Mouse (Mus musculus) 3134 (cell line): ENCODE measurements around the gene Nhsl1.
A peak's percentile ranks its signal among the peaks of the same experiment; 100 is the strongest.

Source experiments
- DNase-seq: peaks from one replicate; pipeline ENCODE4 v3.0.0-alpha.2; 2011; ENCODE audit warnings: low spot score; ENCODE audit not compliant: insufficient read length; ENCODE audit errors: extremely low read depth

Gene Nhsl1

GRCm38 (mm10) chr10:18318916-18319481 is at the start of gene Nhsl1:
Nhsl1 (plus strand) TSS chr10:18318985.
- peak; percentile 60 for DNase-seq

- no peak for DNase-seq
Observed at GRCm38 (mm10) chr10:18276090-18276734, 42.6 kb upstream of the Nhsl1 start.

DNA sequence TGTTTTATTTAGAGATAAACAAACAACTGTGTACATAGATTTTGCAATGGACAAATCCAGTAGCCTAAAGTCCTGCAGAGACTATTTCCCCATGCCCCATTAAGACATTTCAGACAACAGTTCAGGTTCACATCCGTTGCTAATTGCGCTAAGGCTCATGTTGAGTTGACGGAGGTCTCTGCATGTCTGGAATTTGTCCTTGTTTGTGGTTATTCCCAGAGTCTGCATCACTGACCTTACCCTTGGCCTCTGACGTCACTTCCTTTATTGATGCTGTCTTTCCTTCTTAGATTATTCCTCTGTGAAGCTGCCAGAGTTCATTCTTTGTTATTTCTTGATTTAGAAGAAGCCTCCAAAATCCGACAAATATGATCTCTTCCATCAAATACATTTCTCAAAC is 34.8 kb upstream of the Nhsl1 start:
- no peak for DNase-seq

- no peak for DNase-seq
Observed at GRCm38 (mm10) chr10:18289512-18289911, 29.3 kb upstream of the Nhsl1 start.

GRCm38 (mm10) chr10:18305106-18305505 is 13.7 kb upstream of the Nhsl1 start:
- DNase-seq: peak; percentile 44

DNA sequence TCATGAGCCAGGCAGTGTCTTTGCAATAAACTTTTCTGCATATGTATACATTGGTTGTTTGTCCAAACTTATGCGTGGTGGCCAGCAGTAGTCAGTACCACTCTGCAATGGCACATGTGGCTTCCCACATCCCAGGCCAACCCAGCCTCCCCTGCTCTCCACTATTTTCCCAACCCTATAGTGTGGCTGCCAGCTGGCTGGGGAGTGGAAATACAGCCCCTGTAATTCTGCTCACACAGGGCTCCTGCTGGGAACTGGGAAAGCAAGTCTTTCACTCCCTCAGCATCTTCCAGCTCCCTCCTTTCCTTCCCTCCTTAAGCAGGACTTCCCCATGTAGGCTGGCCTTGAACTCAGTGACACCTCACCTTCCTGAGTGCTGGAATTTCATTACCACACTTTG is 3.7 kb upstream of the Nhsl1 start:
- no peak for DNase-seq

GRCm38 (mm10) chr10:18317521-18317920 is 1.3 kb upstream of the Nhsl1 start:
- no peak for DNase-seq

DNA sequence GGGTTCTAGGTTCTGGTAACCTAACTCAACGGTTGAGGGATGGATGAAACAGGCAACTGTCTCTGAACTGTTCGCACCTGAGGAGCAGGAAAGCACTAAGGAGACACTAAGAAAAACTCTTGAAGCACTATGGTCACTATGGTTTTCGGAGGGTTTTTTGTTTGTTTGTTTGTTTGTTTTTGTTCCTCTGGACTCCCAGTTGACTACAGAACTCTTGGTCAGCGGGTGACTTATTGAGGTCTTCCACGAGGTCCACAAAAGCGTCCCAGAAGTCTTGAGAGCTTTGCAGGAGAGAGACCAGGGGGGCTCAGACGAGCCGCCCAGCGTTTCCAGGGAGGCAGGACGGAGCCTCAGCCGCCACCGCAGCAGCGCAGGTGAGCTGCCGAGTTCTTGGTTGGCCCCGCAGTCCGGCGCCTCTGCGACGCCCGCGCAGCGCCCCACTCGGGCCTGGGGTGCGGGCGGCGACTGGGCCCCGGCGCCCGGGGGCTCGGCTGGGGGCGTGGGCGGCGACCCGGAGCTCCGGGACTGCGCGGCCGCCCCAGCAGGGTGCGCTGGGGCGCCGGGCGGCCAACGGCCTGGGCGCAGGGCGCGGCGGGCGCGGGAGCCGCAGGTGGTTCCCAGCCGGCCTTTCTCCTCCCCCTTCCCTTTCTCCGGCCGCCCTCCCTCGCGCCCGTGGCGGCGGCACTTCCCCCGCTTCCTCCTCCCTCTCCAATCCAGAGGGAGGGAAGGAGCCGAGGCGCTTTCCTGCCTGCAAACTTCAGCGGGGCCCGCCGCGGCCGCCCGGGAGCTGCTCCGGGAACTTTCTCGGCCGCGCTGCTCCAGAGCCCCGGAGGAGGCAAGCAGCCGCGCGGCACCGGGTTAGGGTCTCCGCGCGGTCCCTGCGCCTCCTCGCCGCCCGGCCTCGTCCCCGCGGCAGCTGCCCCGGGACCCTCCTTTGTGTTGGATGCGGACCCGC is 547 bp upstream of the Nhsl1 start:
- DNase-seq: peak; percentile 49

DNA sequence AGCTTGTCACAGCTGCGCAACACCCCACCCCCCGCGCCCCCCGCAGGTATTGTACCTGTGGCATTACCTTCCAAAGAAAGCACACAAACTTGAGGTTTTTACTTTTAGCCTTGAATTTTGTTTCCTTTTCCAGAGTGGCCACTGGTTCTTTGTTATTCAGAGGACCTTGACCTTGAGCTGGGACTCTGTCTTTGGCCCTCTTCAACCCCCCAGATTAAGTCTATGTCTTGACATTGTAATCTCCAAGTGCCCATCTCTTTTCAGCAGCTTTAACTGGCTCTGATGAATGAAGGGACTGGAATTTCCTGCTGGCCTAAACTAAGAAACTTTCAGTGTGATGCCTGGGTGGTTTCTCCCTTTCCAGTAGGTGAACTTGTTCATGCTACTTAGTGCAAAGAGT is 906 bp downstream of the Nhsl1 start:
- no peak for DNase-seq

- DNase-seq: no peak
Observed at GRCm38 (mm10) chr10:18321861-18322260, 3.1 kb downstream of the Nhsl1 start.

DNA sequence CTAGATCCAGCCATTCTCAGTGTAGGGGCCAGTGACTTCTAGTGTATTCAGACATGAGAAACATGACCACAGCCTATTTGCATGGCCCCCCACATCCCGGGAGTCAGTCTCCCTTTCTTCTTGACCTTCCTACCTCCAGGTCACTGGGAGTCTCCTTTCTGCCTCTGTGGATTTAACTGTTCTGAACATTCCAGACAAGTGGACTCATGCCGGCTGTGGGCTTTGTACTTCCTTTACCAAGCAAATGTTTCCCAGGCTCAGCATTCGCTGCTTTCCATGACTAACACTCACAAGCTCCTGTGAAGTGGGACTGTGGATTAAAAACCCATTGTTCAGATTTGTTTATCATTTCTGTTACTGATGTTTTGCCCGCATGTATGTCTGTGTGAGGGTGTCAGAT is 4.9 kb downstream of the Nhsl1 start:
- peak; percentile 48 for DNase-seq

DNA sequence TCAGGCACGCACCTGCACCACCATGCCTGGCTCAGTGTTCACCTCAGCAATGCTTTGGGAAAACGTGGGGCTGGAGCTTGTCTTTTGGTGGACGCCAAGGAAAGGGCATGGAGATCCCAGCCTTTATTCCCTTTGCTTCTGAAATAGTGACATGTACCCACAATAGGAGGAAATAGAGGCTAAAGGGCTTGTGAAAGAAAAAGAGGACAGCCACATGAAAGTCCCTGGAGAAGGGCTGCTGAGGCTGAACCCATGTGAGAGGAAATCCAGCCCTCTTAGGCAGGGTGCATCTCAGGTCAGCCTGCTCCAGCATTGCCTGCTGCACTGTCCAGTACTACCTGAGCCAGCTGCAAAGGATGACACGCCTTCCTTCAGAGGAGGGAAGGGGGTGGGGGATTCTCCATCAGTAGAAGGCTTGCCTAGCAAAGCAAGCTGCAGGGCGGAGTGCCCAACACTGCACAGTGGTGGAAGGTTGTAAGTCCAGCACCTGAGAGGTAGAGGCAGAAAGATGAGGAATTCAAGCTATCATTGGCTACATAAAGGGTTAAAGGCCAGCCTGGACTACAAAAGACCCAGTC is 9.6 kb downstream of the Nhsl1 start:
- DNase-seq: no peak

DNA sequence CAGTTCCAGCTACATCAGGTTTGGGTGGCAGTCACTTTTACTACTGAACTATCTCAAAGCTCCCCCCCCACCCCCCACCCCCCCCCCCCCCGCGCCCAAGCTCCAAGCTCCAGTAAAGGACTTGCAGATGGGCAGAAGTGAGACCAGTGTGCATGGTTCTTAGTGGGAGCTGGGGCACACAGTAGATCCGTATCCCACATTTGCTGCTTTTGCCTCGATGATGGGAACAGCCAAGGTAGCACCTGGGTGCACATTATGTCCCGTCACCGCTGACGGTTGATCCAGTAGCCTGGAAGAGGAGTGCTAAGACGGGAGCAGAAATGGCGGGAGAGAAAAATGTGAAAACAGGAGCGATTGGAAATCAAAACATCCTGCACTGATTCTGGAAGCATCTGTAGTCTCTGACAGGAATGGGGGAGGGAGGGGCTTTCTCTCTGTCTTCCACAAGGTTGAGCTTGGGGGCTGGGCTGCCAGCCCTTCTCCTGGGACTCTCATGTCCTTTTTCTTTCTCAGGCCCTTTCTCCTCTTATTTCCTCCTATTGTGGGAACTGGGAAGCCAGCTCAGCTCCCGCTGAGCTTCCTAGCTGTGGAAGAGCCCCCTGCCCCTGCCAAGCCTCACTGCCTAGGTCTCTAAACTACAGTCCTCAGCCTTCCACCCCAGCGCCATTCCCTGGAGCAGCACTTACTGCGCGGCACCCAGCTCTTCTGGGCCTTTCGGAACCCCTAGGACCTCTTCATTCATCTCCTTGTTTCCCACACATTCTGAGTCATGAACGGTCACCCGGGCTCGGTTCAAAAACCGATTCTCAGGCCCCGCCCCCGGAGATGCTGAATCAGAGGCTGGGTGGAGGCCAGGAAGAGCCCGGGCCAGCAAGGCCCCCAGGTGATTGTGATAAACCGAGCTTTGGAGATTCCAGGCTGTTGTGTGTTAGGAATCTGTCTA is 10.6 kb downstream of the Nhsl1 start:
- DNase-seq: peak; percentile 79

GRCm38 (mm10) chr10:18330445-18330844 is 11.7 kb downstream of the Nhsl1 start:
- DNase-seq: no peak

- no peak for DNase-seq
Observed at GRCm38 (mm10) chr10:18333575-18333974, 14.8 kb downstream of the Nhsl1 start.

DNA sequence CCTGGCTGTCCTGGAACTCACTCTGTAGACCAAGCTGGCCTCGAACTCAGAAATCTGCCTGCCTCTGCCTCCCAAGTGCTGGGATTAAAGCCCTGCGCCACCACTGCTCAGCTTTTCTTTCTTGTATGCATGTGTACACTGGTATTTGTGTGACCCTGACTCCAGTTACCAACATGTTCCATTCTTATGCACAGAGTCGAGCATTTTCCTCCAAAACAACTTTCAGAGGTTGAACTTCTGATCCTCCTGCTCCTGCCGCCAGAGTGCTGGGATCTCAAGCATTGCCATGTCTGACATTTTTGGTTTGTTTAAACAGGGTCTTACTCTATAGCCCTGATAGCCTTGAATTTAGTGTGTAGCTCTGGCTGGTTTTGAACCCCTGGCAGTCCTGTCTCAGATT is 15.4 kb downstream of the Nhsl1 start:
- DNase-seq: no peak

DNA sequence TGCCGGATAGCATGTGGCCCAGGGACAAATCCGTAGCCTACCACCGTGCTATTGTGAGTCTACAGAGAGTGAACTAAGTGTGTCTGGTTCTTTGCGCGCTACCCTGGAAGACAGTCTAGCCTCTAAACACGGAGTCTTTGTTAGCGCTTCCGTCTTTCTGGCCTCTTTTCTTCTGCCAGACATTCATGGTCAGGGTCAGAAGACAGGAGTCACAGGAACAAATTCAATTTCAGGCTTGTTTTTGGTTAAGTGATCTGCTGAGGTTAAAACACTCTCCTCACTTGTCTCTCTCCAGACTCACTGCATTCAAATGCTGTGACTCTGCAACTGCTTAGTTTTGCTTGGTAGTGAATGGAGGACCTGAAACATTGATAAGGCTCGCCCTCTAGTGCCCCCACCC is 15.9 kb downstream of the Nhsl1 start:
- no peak for DNase-seq

DNA sequence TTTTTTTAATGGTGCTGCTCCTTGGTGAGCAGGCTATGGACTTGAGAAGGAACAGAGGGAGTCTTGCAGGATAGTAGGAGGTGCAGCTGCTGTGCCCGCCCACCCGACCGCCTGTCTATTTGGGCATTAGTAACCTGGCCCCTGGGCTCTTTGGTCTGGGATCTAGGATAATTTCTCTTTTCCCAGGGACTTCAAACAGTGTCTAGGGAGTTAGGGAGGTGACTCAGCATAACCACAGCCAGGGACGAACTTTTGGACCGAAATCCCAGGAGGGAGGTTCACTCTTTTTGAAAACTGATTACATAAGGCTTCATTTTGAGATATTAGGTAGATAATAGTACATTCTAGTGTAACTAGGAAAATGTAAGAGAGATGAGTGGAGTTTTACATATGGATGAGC is 18.9 kb downstream of the Nhsl1 start:
- peak; percentile 35 for DNase-seq

DNA sequence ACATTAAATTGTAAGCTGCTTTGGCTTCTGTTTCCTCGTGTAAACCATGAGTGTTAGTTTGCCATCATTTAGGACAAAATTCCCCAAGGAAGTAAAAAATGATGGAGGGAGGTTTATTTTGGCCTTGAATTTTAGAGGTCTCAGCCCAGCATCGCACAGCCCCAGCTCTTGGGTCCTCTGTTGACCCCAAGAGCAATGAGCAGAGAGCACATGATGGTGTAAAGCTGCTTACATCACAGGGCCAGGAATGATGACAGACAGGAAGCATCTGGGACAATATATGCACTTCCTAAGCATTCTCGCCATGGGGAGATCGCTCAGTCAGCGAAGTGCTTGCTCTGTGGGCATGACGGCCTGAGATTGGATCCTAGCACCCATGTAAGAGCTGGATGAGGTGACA is 20.6 kb downstream of the Nhsl1 start:
- DNase-seq: no peak

- no peak for DNase-seq
Observed at GRCm38 (mm10) chr10:18340930-18341329, 22.1 kb downstream of the Nhsl1 start.
